Mouse (Mus musculus) kidney, embryonic 16.5 days (tissue): ENCODE results near the gene Gm10681. TPM values are rescaled to one million over a fixed set of nuclear protein-coding genes. Genes with fewer than 3 reads are reported as not detected.
"Not testable (repeated sequence)": the region's sequence is repeated elsewhere in the genome, so short reads cannot be mapped to it uniquely, and the experiment has no call there.

Experiments used
- ATAC-seq: fragments of 200-750 bp; cut with Nextera tagmentation; 2 replicates; pipeline ENCODE4 v1.8.0; 2017; ENCODE audit warnings: moderate TSS enrichment; ENCODE audit not compliant: low FRiP score, low TSS enrichment
- H3K27ac ChIP-seq: fragments of 300-500 bp; sonication (generic); 2 replicates; pipeline ENCODE4 v1.5.1; 2014; ENCODE audit warnings: low read length
- H3K27me3 ChIP-seq: fragments of 300-500 bp; sonication (generic); 2 replicates; pipeline ENCODE4 v1.6.1; 2014; ENCODE audit warnings: low read length, control low read depth, mixed read lengths; ENCODE audit not compliant: insufficient read depth
- H3K36me3 ChIP-seq: fragments of 300-500 bp; sonication (generic); 2 replicates; pipeline ENCODE4 v1.6.1; 2014; ENCODE audit warnings: low read length, control low read depth, mixed read lengths; ENCODE audit not compliant: insufficient read depth
- H3K4me1 ChIP-seq: fragments of 300-500 bp; sonication (generic); 2 replicates; pipeline ENCODE4 v1.6.1; 2014; ENCODE audit warnings: low read length, control low read depth, mixed read lengths; ENCODE audit not compliant: insufficient read depth
- H3K4me2 ChIP-seq: fragments of 300-500 bp; sonication (generic); replicated peaks from 2 replicates; pipeline ENCODE4 v1.6.1; 2014; ENCODE audit warnings: low read depth, low read length
- H3K4me3 ChIP-seq: fragments of 300-500 bp; sonication (generic); 2 replicates; pipeline ENCODE4 v1.5.1; 2014; ENCODE audit warnings: mild to moderate bottlenecking, low read length
- H3K9ac ChIP-seq: fragments of 300-500 bp; sonication (generic); replicated peaks from 2 replicates; pipeline ENCODE4 v1.6.1; 2014; ENCODE audit warnings: low read length
- H3K9me3 ChIP-seq: fragments of 300-500 bp; sonication (generic); 2 replicates; pipeline ENCODE4 v1.6.1; 2016; ENCODE audit warnings: low read length, control low read depth
- WGBS: fragments of 180-500 bp; shearing (Covaris S2); extraction: QIAGEN DNeasy Blood & Tissue Kit; methylation state at CpG from one replicate; pipeline ENCODE4 v1.1.7; 2014; 5-methylcytosine and 5-hydroxymethylcytosine counted together
- polyA plus RNA-seq: library from polyadenylated mRNA; unstranded; fragments of >200 nt; fragmentation: Nextera tagmentation; extraction: Ambion mirVana; gene quantifications from 2 replicates; pipeline ENCODE4 v1.2.1, GENCODE M21; 2015

Gm10681 gene
- polyA plus RNA-seq, 1 experiment from 2014 or later, result 117 TPM

GRCm38 (mm10) chr3:98524978-98525377 is 63.6 kb downstream of the Gm10681 start:
- peak; percentile 46; the same call in 1 of the 2 replicates for ATAC-seq
- not testable (repeated sequence) for H3K9me3 ChIP-seq

GRCm38 (mm10) chr3:98524552-98524951 is 64.1 kb downstream of the Gm10681 start:
- not testable (repeated sequence) for H3K27me3 ChIP-seq, H3K4me1 ChIP-seq, H3K27ac ChIP-seq, H3K36me3 ChIP-seq, H3K4me3 ChIP-seq, H3K4me2 ChIP-seq, H3K9me3 ChIP-seq, H3K9ac ChIP-seq
- WGBS, result no CpG with 5 or more reads among the region's 1 CpGs
- peak; percentile 59; the same call in 1 of the 2 replicates for ATAC-seq

More at GRCm38 (mm10) chr3:98524978-98525377, 63.6 kb downstream of the Gm10681 start:
- H3K9ac ChIP-seq, H3K27ac ChIP-seq, H3K4me1 ChIP-seq, H3K36me3 ChIP-seq, H3K27me3 ChIP-seq, H3K4me2 ChIP-seq, H3K4me3 ChIP-seq: not testable (repeated sequence)

- not testable (repeated sequence) for H3K4me1 ChIP-seq, H3K27ac ChIP-seq, ATAC-seq, H3K4me2 ChIP-seq, H3K4me3 ChIP-seq, H3K9ac ChIP-seq, H3K9me3 ChIP-seq, H3K36me3 ChIP-seq, H3K27me3 ChIP-seq
- WGBS, result 86% methylated on average over 1 of the region's 2 CpGs
Measured at GRCm38 (mm10) chr3:98522779-98523178, 65.8 kb downstream of the Gm10681 start.

- no CpG with 5 or more reads among the region's 1 CpGs for WGBS
- not testable (repeated sequence) for H3K4me2 ChIP-seq, H3K27ac ChIP-seq, H3K4me3 ChIP-seq, H3K36me3 ChIP-seq, H3K9me3 ChIP-seq, H3K4me1 ChIP-seq, H3K27me3 ChIP-seq, H3K9ac ChIP-seq
- peak; percentile 31; the same call in 1 of the 2 replicates for ATAC-seq
Measured at GRCm38 (mm10) chr3:98510414-98510813, 78.2 kb downstream of the Gm10681 start, which contains the start of gene Hsd3b4. TSS of gene Hsd3b4 (minus strand) at chr3:98510514.

- H3K9me3 ChIP-seq, H3K4me3 ChIP-seq, H3K27me3 ChIP-seq, H3K9ac ChIP-seq, H3K4me1 ChIP-seq, H3K4me2 ChIP-seq, ATAC-seq, H3K27ac ChIP-seq, H3K36me3 ChIP-seq: not testable (repeated sequence)
- no CpG with 5 or more reads among the region's 5 CpGs for WGBS
Measured at GRCm38 (mm10) chr3:98507229-98507628, 81.4 kb downstream of the Gm10681 start.

Other genes starting within 250 kb of the Gm10681 start
- 541 and 585 TPM in 2 replicates for gene Phgdh, start 248.8 kb downstream of the Gm10681 start, polyA plus RNA-seq
- gene Zfp697, start 206.3 kb downstream of the Gm10681 start, polyA plus RNA-seq, result 16.4 and 17.1 TPM in 2 replicates
- 44.6 and 55.8 TPM in 2 replicates for gene Gm4450, start 131.7 kb downstream of the Gm10681 start, polyA plus RNA-seq
- 64.3 and 64.9 TPM in 2 replicates for gene Hsd3b4, start 78.3 kb downstream of the Gm10681 start, polyA plus RNA-seq
- gene Hsd3b5, start 41.4 kb upstream of the Gm10681 start, polyA plus RNA-seq, result 0.18 TPM in 1 of 2 replicates, not detected in the other
- gene Hsd3b2, start 135.7 kb upstream of the Gm10681 start, polyA plus RNA-seq, result 0.13 and 0.36 TPM in 2 replicates
- 1.2 and 1.4 TPM in 2 replicates for gene Hsd3b3, start 174.3 kb upstream of the Gm10681 start, polyA plus RNA-seq
- gene Hsd3b6, start 225.6 kb upstream of the Gm10681 start, polyA plus RNA-seq, result 3.0 and 4.8 TPM in 2 replicates